Mouse (Mus musculus) liver, embryonic 16.5 days (tissue): ENCODE measurements around the gene Nfam1. TPM values are rescaled to one million over a fixed set of nuclear protein-coding genes. Genes with fewer than 3 reads are reported as not detected.
A peak's percentile ranks its signal among the peaks of the same experiment; 100 is the strongest.

Experiments used
- ATAC-seq: fragments of 200-750 bp; cut with Nextera tagmentation; 2 replicates; pipeline ENCODE4 v1.8.0; 2017; ENCODE audit warnings: low read depth, mild to moderate bottlenecking, moderate number of reproducible peaks, moderate library complexity
- H3K27ac ChIP-seq: fragments of 300-500 bp; sonication (generic); 2 replicates; pipeline ENCODE4 v1.5.1; 2014; ENCODE audit warnings: mild to moderate bottlenecking, low read length
- H3K27me3 ChIP-seq: fragments of 300-500 bp; sonication (generic); 2 replicates; pipeline ENCODE4 v1.6.1; 2014; ENCODE audit warnings: low read depth, low read length, mixed read lengths; ENCODE audit not compliant: control insufficient read depth, insufficient read depth
- H3K36me3 ChIP-seq: fragments of 300-500 bp; sonication (generic); 2 replicates; pipeline ENCODE4 v1.6.1; 2014; ENCODE audit warnings: mild to moderate bottlenecking; ENCODE audit not compliant: control insufficient read depth, insufficient read depth
- H3K4me1 ChIP-seq: fragments of 300-500 bp; sonication (generic); 2 replicates; pipeline ENCODE4 v1.6.1; 2014; ENCODE audit warnings: low read depth, low read length, mixed read lengths; ENCODE audit not compliant: control insufficient read depth
- H3K4me2 ChIP-seq: fragments of 300-500 bp; sonication (generic); 2 replicates; pipeline ENCODE4 v1.6.1; 2014; ENCODE audit warnings: low read depth, low read length, mixed read lengths
- H3K4me3 ChIP-seq: fragments of 300-500 bp; sonication (generic); 2 replicates; pipeline ENCODE4 v1.5.1; 2014; ENCODE audit warnings: low read depth, mild to moderate bottlenecking, low read length
- H3K9ac ChIP-seq: fragments of 300-500 bp; sonication (generic); 2 replicates; pipeline ENCODE4 v1.6.1; 2014; ENCODE audit warnings: low read depth, low read length
- H3K9me3 ChIP-seq: fragments of 300-500 bp; sonication (generic); replicated peaks from 2 replicates; pipeline ENCODE4 v1.6.1; 2016; ENCODE audit warnings: low read length; ENCODE audit not compliant: control insufficient read depth
- WGBS: fragments of 180-500 bp; shearing (Covaris S2); extraction: QIAGEN DNeasy Blood & Tissue Kit; methylation state at CpG from one replicate; pipeline ENCODE4 v1.1.7; 2014; ENCODE audit not compliant: insufficient replicate concordance; 5-methylcytosine and 5-hydroxymethylcytosine counted together
- polyA plus RNA-seq: library from polyadenylated mRNA; unstranded; fragments of >200 nt; fragmentation: Nextera tagmentation; extraction: Ambion mirVana; gene quantifications from 2 replicates; pipeline ENCODE4 v1.2.1, GENCODE M21; 2015

Gene Nfam1
- polyA plus RNA-seq, 1 experiment from 2014 or later = 14.3 TPM

GRCm38 (mm10) chr15:83043362-83043708 is 10.2 kb upstream of the Nfam1 start:
- Histone ChIP-seq H3K9ac (no peak overlapping the region), H3K36me3 (no peaks in the 10 kb centered on the region), H3K27me3 (no peaks in the 10 kb centered on the region), H3K27ac (no peak overlapping the region), H3K4me2 (no peak overlapping the region), H3K9me3 (no peaks in the 10 kb centered on the region; the same call in 1 of the 2 replicates), H3K4me3 (no peak overlapping the region), H3K4me1 (no peaks in the 10 kb centered on the region)
- no peak for ATAC-seq
- WGBS = 64% methylated on average over 22 of the region's 22 CpGs

DNA sequence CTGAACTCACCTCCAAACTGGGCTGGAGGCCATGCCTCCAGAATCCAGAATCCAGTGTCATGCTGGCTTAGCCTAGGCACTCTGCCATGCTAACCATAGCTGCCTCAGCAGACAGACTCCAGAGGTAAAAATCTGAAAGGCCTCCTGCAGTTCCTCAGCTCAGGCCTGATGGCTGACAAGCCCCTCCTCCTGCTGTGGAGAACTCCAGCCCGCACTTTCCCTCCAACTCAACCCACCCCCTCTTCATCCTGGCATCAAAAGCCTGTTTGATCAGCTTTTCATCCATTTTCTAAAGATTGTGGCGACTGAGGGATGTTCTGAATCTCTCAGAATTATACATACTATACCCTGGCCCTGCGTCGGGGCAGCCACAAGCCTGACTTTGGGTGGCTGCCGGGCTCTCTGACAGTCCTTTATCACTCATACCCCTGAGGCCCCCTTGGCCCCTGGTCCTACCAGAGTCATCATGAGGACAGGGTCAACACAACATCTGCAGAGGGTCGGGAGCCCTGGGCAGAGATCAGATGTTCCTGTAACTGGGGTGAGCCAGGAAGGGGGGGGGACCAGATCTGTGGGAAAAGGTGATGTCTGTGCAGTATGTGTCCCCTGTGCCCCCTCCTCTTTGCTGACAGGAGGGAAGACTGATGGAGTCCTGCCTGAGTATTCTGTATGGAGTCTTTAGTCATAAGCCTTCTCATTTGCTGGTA is 9.7 kb upstream of the Nfam1 start:
- H3K9me3 ChIP-seq = no peaks in the 10 kb centered on the region; the same call in 1 of the 2 replicates
- H3K4me2 ChIP-seq = no peak overlapping the region
- no peaks in the 10 kb centered on the region for H3K36me3 ChIP-seq
- H3K27me3 ChIP-seq = no peaks in the 10 kb centered on the region
- no peak overlapping the region for H3K27ac ChIP-seq
- ATAC-seq = no peak
- WGBS = 32% methylated on average over 6 of the region's 6 CpGs
- no peaks in the 10 kb centered on the region for H3K4me1 ChIP-seq
- H3K4me3 ChIP-seq = no peak overlapping the region
- no peak overlapping the region for H3K9ac ChIP-seq

GRCm38 (mm10) chr15:83040156-83040555 is 7.0 kb upstream of the Nfam1 start:
- H3K27ac ChIP-seq = no peak overlapping the region
- no peaks in the 10 kb centered on the region for H3K4me1 ChIP-seq
- no peak overlapping the region for H3K4me2 ChIP-seq
- no peak overlapping the region for H3K9ac ChIP-seq
- no peak for ATAC-seq
- WGBS = 51% methylated on average over 2 of the region's 2 CpGs
- no peaks in the 10 kb centered on the region for H3K36me3 ChIP-seq
- no peaks in the 10 kb centered on the region for H3K27me3 ChIP-seq
- no peak overlapping the region for H3K4me3 ChIP-seq
- no peaks in the 10 kb centered on the region for H3K9me3 ChIP-seq

- H3K4me1 ChIP-seq = no peaks in the 10 kb centered on the region
- no peak overlapping the region for H3K9ac ChIP-seq
- no peak overlapping the region for H3K4me3 ChIP-seq
- no peaks in the 10 kb centered on the region; the same call in 1 of the 2 replicates for H3K27me3 ChIP-seq
- no peak for ATAC-seq
- H3K4me2 ChIP-seq = no peak overlapping the region
- 28% methylated on average over 3 of the region's 3 CpGs for WGBS
- H3K9me3 ChIP-seq = no peaks in the 10 kb centered on the region
- no peaks in the 10 kb centered on the region for H3K36me3 ChIP-seq
- H3K27ac ChIP-seq = no peak overlapping the region
Measured at GRCm38 (mm10) chr15:83038812-83039211, 5.7 kb upstream of the Nfam1 start.

DNA sequence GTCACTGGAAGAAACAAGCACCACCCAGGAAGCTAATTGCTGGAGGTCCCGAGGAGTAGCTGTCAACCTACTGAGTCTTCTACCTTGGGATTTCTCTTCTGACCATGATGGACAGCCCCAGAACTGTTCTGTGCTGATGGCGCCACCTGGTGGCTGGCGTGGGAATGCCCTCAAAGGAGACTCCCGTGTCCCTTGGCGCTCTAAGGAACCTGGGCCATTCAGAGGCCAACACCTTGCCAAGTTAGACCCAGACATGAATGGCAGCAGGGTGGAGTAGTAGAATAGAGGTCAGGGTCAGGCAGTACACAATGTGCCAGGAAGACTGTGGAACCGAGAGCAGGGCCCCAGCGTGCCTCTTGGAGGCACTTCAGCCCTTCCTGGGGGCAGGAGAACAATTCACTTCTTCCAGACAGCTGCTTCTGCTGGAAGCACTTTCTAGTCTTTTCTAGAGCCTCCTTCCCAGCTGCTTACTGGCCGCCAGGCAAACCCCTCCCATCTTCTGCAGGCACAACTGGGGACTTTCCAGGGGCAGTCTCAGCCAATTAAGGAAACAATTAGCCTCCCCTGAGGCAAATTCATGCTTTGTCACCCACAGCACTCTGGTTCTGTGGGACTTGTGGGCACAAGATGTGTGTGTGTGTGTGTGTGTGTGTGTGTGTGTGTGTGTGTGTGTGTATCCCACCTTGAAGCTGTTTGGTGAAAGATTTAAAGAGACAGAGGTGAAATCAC is 4.8 kb upstream of the Nfam1 start:
- H3K4me2 ChIP-seq = no peak overlapping the region
- WGBS = 7% methylated on average over 8 of the region's 8 CpGs
- H3K36me3 ChIP-seq = no peaks in the 10 kb centered on the region
- no peak overlapping the region for H3K27ac ChIP-seq
- H3K4me3 ChIP-seq = no peak overlapping the region
- no peak overlapping the region for H3K9ac ChIP-seq
- no peaks in the 10 kb centered on the region for H3K9me3 ChIP-seq
- no peaks in the 10 kb centered on the region for H3K4me1 ChIP-seq
- no peak for ATAC-seq
- no peaks in the 10 kb centered on the region; the same call in none of the 2 replicates for H3K27me3 ChIP-seq

DNA sequence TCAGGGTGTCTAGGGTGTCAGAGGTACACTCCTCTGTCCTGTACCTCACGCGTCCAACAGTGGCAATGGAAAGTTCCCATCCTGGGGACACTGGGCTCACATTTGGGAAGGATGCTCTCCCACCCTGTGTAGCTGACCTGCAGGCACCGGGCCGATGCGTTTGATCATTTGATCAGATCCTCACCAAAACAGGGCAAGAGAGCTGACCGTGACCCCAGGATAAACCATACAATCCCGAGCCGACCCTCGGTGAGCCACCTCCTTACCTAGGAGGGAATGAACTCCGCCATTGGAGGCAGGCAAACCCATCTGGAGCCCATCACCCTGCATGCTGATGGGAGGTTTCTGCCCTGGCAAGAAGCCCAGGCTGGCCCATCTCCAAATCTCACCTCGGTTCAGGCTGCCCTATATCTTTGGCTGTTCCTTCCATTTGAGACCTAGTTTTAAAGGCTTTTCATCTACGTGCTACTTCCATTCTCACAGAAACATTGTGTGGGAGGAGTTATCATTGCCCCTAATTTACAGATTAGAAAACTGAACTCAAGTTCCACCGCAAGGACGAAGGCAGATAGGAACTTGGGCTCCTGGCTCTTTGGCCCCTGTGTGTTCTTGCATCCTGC is 3.9 kb upstream of the Nfam1 start:
- Histone ChIP-seq H3K4me3 (no peak overlapping the region), H3K9ac (no peak overlapping the region), H3K27ac (no peak overlapping the region), H3K9me3 (no peaks in the 10 kb centered on the region), H3K27me3 (no peaks in the 10 kb centered on the region; the same call in none of the 2 replicates), H3K4me1 (no peaks in the 10 kb centered on the region), H3K4me2 (no peak overlapping the region), H3K36me3 (no peaks in the 10 kb centered on the region)
- 72% methylated on average over 14 of the region's 14 CpGs for WGBS
- no peak for ATAC-seq

DNA sequence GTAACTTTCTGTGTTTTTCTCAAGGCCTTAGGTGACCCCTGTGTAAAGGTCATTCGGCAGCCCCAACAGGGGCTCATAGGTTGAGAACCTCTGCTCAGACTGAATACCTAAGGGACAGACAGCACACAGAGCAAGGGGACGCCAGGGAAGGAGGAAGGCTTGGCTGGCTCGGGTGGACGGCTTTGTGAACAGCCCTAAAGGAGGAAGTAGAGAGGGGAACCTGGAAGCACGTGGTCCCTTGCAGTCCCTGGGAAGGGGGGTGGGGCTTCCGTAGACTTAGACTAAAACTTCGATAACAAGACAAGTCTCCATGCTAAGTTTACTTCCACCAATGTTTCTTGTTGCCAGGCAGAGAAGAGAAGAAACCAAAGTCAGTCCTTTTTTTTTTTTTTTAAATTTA is 3.0 kb upstream of the Nfam1 start:
- H3K4me2 ChIP-seq = no peak overlapping the region
- no peaks in the 10 kb centered on the region for H3K4me1 ChIP-seq
- no peaks in the 10 kb centered on the region for H3K9me3 ChIP-seq
- H3K4me3 ChIP-seq = no peak overlapping the region
- no peaks in the 10 kb centered on the region for H3K36me3 ChIP-seq
- 13% methylated on average over 7 of the region's 7 CpGs for whole genome bisulfite sequencing
- no peak overlapping the region for H3K9ac ChIP-seq
- no peaks in the 10 kb centered on the region; the same call in none of the 2 replicates for H3K27me3 ChIP-seq
- ATAC-seq = no peak
- H3K27ac ChIP-seq = no peak overlapping the region

GRCm38 (mm10) chr15:83034275-83034977 is 1.3 kb upstream of the Nfam1 start:
- no peak overlapping the region for H3K9ac ChIP-seq
- no peak for ATAC-seq
- peak overlapping the region; percentile 26; the same call in 1 of the 2 replicates for H3K4me3 ChIP-seq

More at GRCm38 (mm10) chr15:83034275-83034977, 1.3 kb upstream of the Nfam1 start:
- no peaks in the 10 kb centered on the region for H3K4me1 ChIP-seq
- no peak overlapping the region for H3K27ac ChIP-seq
- H3K27me3 ChIP-seq = no peaks in the 10 kb centered on the region; the same call in none of the 2 replicates
- H3K36me3 ChIP-seq = no peaks in the 10 kb centered on the region
- no peaks in the 10 kb centered on the region for H3K9me3 ChIP-seq
- H3K4me2 ChIP-seq = 0 out of 2 replicates have a peak overlapping the region, but pooled peaks have one; percentile 26
- 39% methylated on average over 17 of the region's 17 CpGs for WGBS
